Comparison of ENCODE assay signal across 29 mouse cellular contexts in the genomic region with DNA sequence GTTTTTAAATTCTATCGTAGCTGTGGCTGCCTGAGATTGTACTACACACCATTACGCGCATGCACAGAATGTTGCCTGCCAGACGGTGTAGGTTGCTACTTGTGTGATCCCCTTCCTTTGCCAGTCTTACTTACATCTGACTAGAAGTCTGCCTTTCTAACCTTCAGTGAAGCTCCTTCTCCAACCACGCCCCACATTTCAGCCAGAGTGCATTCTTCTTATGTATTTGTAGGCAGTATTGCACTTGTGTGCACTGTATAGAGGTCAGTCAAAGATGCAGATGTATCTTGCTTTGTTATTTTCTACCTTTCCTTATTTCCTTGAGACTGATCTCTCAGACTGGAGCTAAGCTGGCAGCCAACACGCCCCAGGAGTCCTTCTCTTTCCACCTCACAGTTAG.
"Had no signal": no experiment of that assay in that cellular context is flagged by ENCODE, and none has a peak within 500 bp of the region (broad histone marks: within the 10 kb centered on the region; RNA-seq: fewer than 3 reads in every experiment).

No protein-coding gene starts in this region.

- H3K4me1 ChIP-seq: intestine, embryonic 15.5 days had no signal

- H3K4me3 ChIP-seq: heart, embryonic 13.5 days; heart, embryonic 15.5 days; hindbrain, embryonic 10.5 days; hindbrain, embryonic 12.5 days; hindbrain, embryonic 13.5 days; hindbrain, embryonic 15.5 days; intestine, embryonic 15.5 days; kidney, embryonic 15.5 days; layer of hippocampus, adult 2 months; left cerebral cortex, adult 2 months had no signal

- H3K36me3 ChIP-seq: heart, embryonic 13.5 days; heart, embryonic 15.5 days; hindbrain, embryonic 10.5 days; hindbrain, embryonic 12.5 days; hindbrain, embryonic 13.5 days; hindbrain, embryonic 15.5 days; intestine, embryonic 15.5 days; kidney, embryonic 15.5 days had no signal

- H3K9me3 ChIP-seq: heart, embryonic 15.5 days; hindbrain, embryonic 12.5 days; hindbrain, embryonic 15.5 days; intestine, embryonic 15.5 days; kidney, embryonic 15.5 days had no signal

- H3K27me3 ChIP-seq: heart, embryonic 13.5 days; heart, embryonic 15.5 days; hindbrain, embryonic 12.5 days; hindbrain, embryonic 13.5 days; hindbrain, embryonic 15.5 days; intestine, embryonic 15.5 days; kidney, embryonic 15.5 days had no signal

- H3K27ac ChIP-seq: heart, embryonic 13.5 days; heart, embryonic 15.5 days; hindbrain, embryonic 10.5 days; hindbrain, embryonic 13.5 days; hindbrain, embryonic 14.5 days; hindbrain, postnatal 0 days; intestine, embryonic 15.5 days; kidney, embryonic 15.5 days; kidney, postnatal 0 days; layer of hippocampus, adult 2 months; left cerebral cortex, adult 2 months had no signal

- DNase-seq: heart, postnatal 10 days; heart, postnatal 14 days; heart, postnatal 36 days; heart, postnatal 4 days; kidney, adult 11 months; kidney, adult 18-20 months; kidney, adult 2 months; kidney, adult 8-10 months; kidney, adult 9 months; kidney, postnatal 10 days; kidney, postnatal 14 days; kidney, postnatal 25 days; kidney, postnatal 36 days; kidney, postnatal 4 days; layer of hippocampus, adult 9-11 months; layer of hippocampus, postnatal 36 days had no signal

- H3K9ac ChIP-seq: heart, embryonic 13.5 days; heart, embryonic 15.5 days; hindbrain, embryonic 12.5 days; hindbrain, embryonic 13.5 days; hindbrain, embryonic 14.5 days; hindbrain, embryonic 15.5 days; intestine, embryonic 15.5 days; kidney, embryonic 15.5 days had no signal
